Mouse (Mus musculus) left cerebral cortex, adult 11 months (tissue): ENCODE results near the gene Scn9a.

Experiments used
- DNase-seq: peaks from one replicate; pipeline ENCODE4 v3.0.0; 2022; ENCODE audit warnings: low spot score

Gene Scn9a

DNA sequence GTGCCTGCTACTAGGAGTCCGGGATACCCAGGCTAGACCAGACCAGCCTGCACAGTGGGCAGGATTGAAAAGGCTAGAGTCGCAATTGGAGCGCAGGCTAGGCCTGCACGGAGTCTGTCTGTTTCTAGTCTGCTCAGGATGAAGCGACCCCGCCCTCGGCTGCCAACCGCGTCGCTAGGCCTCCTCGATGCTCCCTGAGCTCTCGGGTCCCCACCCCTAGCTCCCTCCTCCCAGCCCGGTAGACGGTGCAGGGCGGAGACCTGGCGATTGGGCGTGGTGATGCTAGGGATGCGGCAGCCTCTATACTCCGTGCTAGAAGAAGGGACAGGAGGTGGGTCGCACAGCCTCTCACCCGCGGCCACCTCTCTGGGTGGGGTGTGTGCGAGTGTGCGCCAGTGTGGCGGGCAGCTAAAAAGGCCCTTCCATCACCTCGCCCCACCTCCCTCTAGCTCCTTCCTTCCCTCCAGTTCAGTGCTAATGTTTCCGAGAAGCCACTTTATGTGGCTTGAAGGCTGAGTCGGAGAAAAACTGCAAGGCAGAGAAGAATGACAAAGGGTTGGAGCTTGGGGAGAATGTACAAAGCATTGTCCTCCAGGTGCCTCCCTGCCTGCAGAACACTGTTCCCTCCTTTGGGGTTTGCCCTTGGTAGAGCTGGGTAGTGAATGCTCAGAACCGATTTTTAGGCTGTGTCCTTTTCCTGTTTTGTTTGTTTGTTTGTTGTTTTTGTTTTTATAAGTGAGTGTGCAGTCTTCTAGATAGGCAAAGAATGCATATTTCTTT is at the start of gene Scn9a:
TSS of gene Scn9a (minus strand) at position 383 of the 780 bp plus-strand sequence.
- peak; percentile 7 for DNase-seq

DNA sequence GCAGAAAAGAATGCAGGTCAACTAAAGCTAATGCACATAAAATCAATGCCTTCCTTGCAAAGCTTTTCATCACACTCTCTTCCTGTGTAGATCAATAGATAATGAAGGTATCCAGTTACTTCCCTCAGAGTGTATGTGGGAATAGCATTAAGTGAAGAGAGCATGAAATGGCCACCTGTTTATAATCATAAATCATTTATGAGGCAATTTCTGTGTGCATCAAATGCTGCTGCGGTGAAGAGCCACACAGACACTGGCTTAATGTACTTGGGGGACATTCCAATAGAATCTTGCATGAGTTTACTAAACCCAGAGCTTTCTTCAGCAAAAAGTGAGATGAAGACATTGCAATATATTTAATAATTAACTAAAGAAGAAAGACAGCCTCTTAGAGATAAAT is 27.2 kb upstream of the Scn9a start:
- DNase-seq: no peak

DNA sequence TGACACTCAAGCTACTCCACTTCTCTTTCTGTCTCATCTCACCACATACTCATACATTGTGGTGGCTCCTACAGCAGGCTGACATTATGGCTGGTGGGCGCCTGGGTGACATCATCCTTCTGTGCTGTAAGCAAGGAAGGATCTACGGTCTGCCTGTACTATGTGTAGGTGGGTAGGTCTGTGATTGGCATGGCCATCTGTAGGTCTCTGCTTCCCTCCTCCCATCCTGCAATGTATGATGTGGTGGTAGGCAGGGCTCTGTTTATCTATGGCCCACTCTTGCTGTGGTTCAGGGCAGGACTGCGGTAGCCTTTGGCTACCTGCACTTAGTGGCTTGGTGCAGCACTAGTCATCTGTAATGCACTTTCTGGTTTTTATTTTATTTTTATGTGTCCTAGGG is 21.7 kb upstream of the Scn9a start:
- no peak for DNase-seq

DNA sequence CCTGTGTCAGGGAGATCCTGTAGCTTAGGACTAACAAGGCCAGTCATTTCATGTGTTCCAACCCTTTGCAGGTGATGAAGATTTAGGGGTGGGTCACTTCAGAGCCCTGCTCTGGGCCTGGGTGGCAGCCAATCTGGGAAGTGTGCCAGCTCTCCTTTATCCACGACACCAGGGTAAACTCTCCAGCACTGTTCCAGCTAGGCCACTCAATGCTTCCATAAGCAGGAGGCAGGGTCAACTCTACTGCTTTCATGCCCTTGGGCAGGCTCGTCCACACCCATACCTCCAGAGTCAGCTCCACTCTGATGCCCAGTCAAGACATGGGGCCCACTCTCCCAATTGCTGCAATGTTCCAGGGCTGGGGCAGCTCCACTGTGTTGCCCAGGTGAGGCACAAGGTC is 20.7 kb upstream of the Scn9a start:
- no peak for DNase-seq

DNA sequence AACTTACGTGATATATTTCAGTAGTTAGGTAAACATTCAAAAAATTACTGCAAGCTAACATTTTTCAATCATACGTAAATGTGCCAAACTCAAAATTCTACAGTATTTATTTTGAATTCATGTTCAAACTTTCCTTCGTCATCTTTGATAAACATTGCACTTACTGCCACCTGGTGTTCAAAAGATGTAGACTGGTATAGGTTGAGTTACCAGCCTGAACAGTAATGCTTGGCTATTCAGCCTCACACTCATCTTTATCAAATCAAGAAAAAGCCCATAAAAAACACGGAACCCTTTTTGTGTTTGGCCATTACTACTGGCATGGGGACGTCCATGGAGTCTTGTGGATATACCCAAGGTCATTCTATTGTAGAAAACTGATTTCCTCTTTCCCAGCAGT is 9.6 kb upstream of the Scn9a start:
- peak; percentile 15 for DNase-seq

DNA sequence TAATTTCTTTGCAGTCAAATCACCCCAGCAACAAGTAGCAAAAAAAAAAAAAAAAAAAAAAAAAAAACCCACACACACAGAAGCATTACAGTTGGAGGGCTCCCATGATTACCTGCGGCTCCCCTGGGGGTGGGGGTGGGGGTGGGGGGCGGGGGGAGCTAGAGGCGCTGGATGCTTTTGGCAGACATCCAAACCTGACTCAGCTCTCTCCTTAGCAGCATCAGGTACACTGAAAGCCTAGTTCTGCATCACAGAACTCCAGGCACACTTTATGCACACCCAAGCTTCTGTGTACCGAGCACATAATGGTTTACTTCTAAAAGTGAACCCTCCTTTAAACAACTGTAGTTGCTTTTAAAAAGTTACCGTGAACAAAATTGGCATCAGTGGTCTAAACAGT is 2.0 kb downstream of the Scn9a start:
- DNase-seq: no peak

DNA sequence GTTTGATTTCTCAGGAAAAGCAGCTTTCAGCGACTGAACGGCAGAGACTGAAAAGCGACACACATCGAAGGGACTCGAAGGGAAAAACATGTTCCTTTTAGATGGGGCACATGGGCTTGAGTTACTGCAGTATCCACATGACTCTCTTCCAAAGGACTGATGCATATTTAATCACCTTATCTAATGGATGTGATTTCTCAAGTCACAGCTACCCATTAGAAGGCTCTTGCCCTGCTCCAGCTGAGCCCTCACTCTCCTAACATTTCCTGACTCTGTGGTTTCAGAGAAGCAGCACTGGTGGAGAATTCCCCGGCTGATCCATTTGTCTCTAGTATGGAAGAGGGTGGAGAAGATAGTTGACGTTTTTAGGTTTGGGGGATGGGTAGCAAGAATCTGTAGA is 23.7 kb downstream of the Scn9a start:
- DNase-seq: no peak

DNA sequence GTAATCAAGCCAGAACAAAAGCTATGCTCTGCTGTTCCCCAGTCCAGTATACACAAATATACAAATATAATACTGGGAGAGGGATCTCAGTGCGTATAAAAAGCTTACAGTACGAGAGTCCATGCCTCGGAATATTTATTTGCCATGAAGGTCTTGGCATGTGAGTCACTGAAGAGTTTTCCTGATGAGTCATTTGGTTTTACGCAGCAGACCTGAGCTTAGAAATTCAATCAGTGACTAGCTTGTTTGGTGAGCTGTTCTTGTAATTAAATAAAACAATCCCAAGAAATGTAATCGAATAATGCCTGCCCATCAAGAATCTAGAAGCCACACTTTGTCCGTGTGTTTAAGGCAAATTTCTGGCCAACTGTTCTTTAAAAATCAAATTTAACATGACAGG is 37.4 kb downstream of the Scn9a start:
- no peak for DNase-seq

DNA sequence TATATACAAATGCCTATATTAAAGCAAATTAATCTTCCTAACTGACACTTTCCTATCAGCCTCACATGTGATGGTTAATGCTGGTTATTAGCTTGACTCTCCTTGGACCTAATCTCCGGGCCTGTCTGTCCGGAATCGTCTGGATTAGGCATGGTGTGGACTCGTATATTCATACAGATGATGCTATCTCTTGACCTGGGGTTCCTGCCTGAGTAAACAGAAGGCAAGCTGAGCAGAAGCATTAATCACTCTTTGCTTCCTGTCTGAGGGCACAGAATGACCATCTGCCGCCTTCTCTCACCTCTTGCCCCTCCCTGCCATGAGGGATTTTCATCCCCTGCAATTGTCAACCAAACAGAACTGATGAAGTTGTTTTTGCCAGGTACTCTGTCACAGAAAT is 38.6 kb downstream of the Scn9a start:
- DNase-seq: no peak

DNA sequence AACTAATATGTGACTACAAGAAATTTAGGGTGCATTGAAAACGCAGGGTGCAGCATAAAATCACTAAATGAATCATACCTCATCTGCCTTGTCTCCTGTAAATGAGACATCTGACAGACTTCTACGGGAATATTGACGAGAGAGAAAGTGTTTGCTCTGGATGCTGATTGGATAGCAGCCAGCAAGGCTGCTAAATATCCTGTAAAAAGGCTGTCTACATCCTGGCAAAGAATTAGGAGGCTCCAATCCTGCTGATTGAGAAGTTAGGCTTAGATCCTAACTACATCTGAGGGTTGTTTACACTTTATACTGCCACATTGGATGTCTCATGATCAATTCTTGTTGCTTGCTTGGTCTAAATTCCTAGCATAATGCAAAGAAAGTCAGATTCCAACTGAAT is 44.6 kb downstream of the Scn9a start:
- DNase-seq: no peak

DNA sequence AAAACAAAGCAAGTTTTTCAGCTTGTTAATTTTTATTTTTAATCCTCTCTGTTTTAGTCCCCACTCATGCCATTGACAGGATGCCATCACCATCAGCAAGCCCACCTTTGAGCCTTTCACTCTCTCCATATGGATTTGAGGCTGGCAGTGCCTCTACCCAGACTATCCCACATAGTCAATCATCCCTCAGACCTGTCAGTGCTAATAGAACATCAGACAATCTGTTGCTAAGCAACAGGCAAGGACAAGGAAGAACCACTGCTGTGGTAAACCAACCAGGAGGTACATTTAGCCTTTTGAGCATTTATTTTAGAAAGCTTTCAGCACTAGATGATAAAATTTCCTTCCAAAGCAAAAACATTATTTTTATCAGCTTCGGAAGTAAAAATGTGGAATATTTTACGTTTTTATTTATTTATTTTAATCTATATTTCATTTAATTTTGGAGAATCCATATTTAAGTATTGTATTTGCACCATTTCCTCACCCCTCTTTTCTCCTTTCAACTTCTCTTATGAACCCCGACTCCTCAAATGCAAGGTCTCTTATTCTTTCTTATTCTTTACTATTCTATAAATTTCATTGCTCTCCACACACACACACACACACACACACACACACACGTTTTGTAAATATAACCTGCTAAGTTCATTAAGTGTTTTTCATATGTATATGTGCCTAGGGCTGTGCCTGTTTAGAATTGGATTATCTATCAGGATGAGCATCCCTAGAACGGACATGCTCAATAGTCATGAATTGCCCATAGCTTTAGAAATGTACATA is 54.5 kb downstream of the Scn9a start:
- no peak for DNase-seq

DNA sequence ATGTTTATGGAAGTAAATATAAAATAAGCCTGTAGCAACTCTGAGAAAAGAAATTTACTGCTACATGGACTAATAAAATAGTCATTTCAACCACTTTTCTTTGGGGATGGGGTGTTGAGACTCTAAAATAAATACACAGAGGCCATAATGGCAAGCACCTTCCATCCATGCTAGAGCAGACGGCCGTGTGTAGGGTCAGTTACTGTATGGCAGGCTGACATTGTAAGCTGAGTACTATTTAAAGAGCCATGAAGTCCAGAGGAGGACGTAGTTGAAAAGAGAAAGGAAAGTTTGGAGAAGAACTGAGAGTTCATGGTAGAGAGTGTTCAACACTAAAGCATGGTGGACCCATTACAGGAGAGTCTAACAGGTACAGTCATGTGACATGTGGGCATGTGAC is 86.5 kb downstream of the Scn9a start:
- DNase-seq: no peak

DNA sequence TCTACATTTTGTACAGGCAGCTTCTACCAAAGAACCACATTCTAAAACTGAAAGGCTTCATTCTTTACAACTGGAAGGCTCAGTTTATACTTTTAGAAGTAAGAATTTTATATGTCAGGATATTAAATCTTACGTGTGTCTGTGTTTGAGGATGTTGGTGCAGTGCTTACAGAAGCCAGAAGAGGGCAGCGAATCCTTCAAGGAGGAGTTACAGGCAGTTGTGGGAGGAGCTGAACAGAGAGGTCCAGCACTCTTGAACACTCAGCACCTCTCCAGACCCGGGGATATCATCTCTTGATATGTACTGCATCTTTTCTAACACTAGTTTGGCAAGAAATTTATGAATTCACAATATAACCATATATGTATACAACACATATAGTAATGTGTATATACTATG is 114.8 kb downstream of the Scn9a start:
- no peak for DNase-seq

DNA sequence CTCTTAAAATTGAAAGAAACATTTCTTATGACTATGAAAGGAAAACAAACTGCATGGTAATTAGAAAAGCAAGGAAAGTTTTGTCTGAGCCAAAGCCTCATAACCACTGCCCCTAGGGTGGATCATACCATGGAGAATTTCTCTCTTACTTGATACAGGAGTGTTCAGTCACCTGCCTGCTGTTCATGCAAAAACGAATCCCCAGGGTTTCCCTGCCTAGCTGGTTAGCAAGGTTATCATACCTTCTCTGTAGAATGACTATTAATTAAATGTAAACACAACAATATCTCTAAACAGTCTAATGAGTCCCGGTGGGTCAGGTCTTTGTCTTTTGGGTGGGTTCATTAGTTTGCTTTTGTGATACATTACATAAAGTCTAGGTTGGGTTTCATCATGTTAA is 123.3 kb downstream of the Scn9a start:
- no peak for DNase-seq

DNA sequence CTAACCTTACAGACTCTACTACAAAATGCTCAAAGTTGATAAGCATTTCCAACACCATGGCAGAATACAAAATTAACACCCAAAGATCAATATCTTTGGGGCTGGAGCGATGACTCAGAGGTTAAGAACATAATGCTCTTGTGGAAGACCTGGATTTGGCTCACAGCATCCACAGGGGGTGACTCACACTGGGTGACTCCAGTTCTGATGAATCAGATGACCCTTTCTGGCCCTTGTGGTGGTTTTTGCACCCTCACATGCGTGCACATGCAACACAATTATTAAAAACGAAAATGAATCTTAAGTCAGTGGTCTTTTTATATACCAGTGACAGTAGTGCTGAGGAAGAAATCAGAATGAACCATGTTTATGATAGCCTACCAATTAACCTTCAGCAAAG is 126.7 kb downstream of the Scn9a start:
- no peak for DNase-seq

DNA sequence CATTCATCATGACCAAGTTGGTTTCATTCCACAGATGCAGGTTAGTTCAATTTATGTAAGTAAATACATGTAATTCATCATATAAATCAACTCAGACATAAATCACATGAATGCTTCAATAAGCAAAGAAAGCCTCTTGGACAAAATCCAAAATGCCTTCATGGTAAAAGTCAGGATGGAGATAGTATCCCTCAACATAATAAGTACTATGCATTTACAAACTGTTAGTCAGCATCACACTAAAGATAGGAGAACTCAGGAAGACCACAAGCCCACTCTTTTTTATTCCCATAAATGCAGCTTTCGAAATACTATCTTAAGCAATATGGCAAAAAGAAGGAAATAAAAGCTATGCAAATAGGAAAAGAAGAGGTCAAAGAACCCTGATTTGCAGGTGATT is 127.1 kb downstream of the Scn9a start:
- no peak for DNase-seq

DNA sequence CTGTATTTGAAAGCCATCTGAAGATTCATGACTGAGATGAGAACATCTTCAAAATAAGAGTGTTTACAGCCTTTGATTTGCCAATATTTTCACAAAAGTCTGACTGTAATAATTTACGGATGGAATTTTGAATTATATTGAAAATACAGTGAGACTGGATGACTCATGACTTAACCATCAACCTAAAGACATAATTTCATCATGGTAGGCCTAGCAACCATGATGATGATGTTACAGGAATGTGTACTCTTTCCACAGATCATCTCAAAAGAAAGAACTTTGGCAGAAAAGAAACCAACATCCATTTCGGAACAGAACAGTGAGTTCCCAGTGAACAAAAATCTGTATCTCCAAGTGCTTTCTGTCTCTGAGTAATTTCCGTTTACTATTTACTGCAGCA is 132.6 kb downstream of the Scn9a start:
- DNase-seq: no peak

DNA sequence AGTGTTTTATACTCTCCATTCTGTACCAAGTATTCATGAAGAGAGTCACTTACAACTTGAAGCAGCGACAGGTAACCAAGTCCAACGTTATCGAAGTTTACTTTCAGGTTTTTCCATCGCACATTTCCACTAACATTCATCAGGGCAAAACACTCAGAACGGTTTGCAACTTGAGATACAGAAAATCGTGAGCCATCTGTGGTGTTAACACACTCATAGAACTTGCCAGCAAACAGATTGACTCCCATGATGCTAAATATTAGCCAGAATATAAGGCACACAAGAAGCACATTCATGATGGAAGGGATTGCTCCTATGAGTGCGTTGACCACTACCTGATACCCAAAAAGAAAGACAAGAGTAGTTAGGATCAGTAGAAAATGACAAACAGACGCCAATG is 140.2 kb downstream of the Scn9a start:
- DNase-seq: no peak

DNA sequence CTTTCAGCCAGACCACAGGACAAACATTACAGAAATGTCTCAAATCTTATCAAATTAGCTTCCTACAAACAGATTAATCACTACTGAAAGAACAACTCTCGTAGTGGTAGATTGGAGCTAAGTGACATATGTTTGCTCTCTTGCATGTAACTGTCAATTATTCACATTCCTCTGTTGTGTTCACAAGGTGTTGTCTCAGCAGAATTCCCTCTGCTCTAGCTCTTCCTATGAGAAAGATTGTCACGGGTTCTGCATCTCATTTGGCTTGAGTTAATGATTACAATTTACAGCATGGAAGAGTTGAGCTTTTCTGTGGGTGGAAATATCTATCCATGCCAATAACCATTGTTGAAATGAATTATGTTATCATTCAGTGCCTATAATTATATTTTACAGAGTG is 156.4 kb downstream of the Scn9a start:
- DNase-seq: no peak

DNA sequence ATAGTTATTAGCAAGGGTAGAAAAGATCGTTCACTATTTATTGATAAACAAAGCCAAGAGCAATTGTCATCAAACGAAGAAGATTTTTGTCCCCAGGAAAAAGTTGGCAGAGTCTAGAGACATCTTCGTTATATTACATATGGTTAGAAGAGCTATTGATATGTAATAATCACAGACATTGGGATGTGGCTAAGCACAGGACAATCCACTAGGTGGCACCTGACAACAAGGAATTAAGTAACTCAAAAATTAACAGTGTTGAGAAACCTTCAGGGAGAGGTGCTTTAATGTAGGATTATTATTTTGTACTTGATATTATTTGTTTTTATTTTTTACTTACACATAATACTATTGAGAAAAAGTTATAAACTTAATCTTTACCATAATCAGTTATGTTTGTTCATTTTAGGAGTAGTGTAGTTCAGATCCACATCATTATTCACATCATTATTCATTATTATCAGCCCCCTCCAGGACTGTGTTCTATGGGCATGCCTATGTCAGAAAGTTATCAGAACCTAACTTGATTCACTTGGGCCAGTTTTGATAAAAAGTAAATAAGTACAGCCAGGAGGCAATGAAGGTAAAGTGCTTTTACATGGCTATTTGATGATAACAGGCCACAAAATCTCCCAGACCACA is 161.5 kb downstream of the Scn9a start:
- DNase-seq: peak; percentile 27

DNA sequence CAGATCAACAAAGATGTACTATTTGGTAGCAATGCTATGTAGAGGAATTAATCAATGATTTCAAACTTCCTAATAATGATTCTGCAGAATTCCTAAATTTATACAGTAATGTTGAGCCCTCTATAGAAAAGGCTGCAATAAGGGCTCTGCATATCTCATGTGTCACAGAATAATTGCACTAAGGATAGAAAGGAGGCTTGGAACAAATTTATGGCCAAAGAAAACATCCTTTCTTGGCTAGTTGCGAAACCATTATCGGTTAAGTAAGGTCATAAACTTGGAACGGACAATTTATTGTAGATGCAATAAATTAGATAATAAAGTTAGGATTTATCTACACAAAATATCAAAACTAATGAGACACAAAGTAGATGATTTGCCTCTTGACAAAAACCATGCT is 169.3 kb downstream of the Scn9a start:
- DNase-seq: no peak

DNA sequence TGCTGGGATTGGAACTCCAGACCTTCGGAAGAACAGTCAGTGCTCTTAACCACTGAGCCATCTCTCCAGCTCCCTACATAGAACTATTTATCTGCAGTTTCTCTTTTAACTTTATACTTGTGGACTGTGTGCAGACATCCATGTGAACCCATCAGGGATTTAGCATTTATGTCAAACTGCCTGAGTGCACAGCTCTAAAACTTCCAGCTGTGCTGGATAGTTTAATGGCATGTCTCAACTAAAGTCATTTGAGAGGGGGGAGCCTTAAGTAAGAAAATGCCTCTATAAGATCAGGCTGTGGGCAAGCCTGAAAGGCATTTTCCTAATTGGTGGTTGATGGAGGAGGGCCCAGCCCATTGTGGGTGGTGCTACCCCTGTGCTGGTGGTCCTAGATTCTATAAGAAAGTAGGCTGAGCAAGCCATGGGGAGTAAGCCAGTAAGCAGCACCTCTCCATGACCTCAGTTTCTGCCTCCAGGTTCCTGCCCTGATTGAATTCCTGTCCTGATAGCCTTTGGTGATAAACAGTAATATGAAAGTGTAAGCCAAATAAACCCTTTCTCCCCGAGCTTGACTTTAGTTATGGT is 169.8 kb downstream of the Scn9a start:
- DNase-seq: no peak

DNA sequence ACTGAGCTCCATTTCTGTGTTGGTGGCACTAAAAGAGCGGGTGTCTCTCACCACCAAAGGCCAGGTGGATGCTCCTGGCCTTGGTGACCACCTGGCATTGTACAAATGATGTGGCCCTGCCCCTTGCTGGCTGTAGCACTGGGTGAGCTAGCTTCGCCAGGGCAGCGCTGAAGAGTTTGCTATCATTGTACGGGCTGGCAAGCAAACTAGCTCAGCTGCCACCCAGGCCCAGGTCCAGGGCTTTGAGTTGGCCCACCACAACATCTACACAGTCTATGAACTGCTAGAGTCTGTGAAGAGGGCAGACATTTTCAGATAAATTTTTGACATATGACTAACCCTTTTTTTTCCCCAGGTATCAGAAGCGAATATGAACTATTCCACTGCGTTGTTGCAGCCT is 170.8 kb downstream of the Scn9a start:
- no peak for DNase-seq
